Mouse (Mus musculus) hindbrain, embryonic 13.5 days (tissue): ENCODE data around the gene Agbl4. TPM values are rescaled to one million over a fixed set of nuclear protein-coding genes. Genes with fewer than 3 reads are reported as not detected.
A peak's percentile ranks its signal among the peaks of the same experiment; 100 is the strongest.

Experiments
- ATAC-seq: fragments of 200-750 bp; cut with Nextera tagmentation; 2 replicates; pipeline ENCODE4 v1.8.0; 2017; ENCODE audit warnings: moderate TSS enrichment; ENCODE audit not compliant: low FRiP score
- H3K27ac ChIP-seq: fragments of 300-500 bp; sonication (generic); 2 replicates; pipeline ENCODE4 v1.5.1; 2015; ENCODE audit warnings: inconsistent platforms, mild to moderate bottlenecking, moderate library complexity
- H3K27me3 ChIP-seq: fragments of 300-500 bp; sonication (generic); 2 replicates; pipeline ENCODE4 v1.6.1; 2015; ENCODE audit warnings: mild to moderate bottlenecking, inconsistent platforms
- H3K36me3 ChIP-seq: fragments of 300-500 bp; sonication (generic); 2 replicates; pipeline ENCODE4 v1.6.1; 2015; ENCODE audit warnings: mild to moderate bottlenecking, inconsistent platforms
- H3K4me1 ChIP-seq: fragments of 300-500 bp; sonication (generic); replicated peaks from 2 replicates; pipeline ENCODE4 v1.6.1; 2015; ENCODE audit warnings: inconsistent platforms
- H3K4me2 ChIP-seq: fragments of 300-500 bp; sonication (generic); 2 replicates; pipeline ENCODE4 v1.6.1; 2015; ENCODE audit warnings: inconsistent platforms, mild to moderate bottlenecking, moderate library complexity
- H3K4me3 ChIP-seq: fragments of 300-500 bp; sonication (generic); 2 replicates; pipeline ENCODE4 v1.5.1; 2015; ENCODE audit warnings: mild to moderate bottlenecking, inconsistent platforms
- H3K9ac ChIP-seq: fragments of 300-500 bp; sonication (generic); 2 replicates; pipeline ENCODE4 v1.6.1; 2015; ENCODE audit warnings: mild to moderate bottlenecking, inconsistent platforms
- H3K9me3 ChIP-seq: fragments of 300-500 bp; sonication (generic); 2 replicates; pipeline ENCODE4 v1.6.1; 2016; ENCODE audit warnings: inconsistent platforms
- WGBS: fragments of 180-500 bp; shearing (Covaris S2); methylation state at CpG from one replicate; pipeline ENCODE4 v1.1.7; 2015; 5-methylcytosine and 5-hydroxymethylcytosine counted together
- polyA plus RNA-seq: library from polyadenylated mRNA; unstranded; fragments of >200 nt; fragmentation: Nextera tagmentation; extraction: Ambion mirVana; gene quantifications from 2 replicates; pipeline ENCODE4 v1.2.1, GENCODE M21; 2015

The Agbl4 gene
- polyA plus RNA-seq, 1 experiment from 2014 or later: 1.4 TPM

DNA sequence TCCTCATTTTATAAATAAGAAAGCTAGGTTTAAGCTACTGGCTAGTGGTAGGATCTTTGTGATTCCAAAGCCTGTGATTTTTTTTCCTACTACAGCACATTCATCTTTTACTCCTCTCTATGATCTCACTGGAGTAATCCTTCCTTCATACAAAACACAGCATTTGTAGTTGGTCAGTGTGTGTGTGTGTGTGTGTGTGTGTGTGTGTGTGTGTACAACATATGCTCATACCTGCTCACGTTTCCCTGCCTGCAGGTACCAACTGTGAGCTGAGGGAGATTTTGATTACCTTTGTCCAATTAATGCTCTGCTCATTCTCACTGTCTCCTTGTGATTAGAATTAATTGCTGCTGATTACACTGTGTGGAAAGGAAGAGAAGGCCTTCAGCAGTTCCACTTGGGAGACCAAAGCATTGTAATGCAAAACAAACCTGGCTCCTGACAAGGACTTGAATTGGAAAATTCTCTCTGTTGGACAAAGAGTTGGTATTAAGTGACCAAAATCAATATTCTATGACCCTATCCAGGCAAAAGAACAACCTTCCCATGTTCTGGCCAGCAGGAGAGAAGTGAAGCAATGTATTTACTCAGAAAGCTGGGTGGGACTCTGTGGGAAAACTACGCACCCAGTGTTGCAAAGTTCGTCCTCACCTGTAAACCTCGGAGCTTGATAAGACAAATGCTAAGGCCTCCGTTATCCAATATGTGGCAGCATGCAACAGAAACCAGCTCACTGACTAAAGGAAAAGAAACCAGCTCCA lies 1241.7 kb downstream of the Agbl4 start:
- Histone ChIP-seq H3K27ac (0 out of 2 replicates have a peak overlapping the region, but pooled peaks have one; percentile 40), H3K9ac (no peak overlapping the region), H3K4me3 (no peak overlapping the region), H3K27me3 (no peaks in the 10 kb centered on the region), H3K4me2 (no peak overlapping the region), H3K9me3 (no peaks in the 10 kb centered on the region), H3K4me1 (no peaks in the 10 kb centered on the region), H3K36me3 (no peaks in the 10 kb centered on the region)
- ATAC-seq: peak; percentile 61; the same call in 1 of the 2 replicates
- whole genome bisulfite sequencing: 87% methylated on average over 5 of the region's 5 CpGs

DNA sequence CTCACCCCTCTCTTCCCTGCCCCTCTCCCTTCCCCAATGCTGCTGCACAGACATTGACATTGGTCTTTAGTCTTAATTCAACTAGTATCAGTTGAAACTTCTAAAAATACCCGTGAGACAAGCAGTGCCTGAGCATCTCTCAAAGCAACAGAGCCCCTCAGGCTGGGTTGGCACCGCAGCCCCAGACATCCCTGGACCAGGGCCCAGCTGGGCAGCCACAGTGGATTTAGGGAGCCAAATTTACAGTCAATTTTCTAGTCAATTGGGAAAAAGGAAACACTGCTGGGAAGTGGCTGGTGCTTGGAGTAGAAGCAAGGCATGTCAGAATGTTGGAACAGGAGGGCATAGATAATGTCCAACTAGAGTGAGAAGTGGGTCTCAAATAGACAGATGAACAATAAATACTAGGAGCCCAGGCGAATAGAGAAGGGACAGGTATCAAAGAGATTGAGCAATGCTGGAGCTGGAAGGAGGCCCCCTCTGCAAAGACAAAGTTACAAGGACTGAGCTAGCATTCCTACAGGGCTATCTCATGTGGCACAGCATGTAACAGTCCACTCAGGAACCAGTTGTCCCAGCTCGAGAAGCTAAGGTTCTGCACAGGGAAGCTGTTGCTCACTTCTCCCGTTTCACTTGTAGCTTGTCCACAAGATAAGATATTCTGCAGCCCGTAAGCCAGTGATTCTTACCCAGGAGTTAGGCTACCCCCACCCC lies 1247.8 kb downstream of the Agbl4 start:
- no peaks in the 10 kb centered on the region for H3K27me3 ChIP-seq
- ATAC-seq: peak; percentile 63; the same call in 1 of the 2 replicates
- H3K36me3 ChIP-seq: no peaks in the 10 kb centered on the region
- no peak overlapping the region for H3K4me3 ChIP-seq
- no peak overlapping the region for H3K9ac ChIP-seq
- H3K4me1 ChIP-seq: no peaks in the 10 kb centered on the region
- H3K27ac ChIP-seq: no peak overlapping the region
- WGBS: 81% methylated on average over 6 of the region's 6 CpGs
- no peaks in the 10 kb centered on the region for H3K9me3 ChIP-seq
- H3K4me2 ChIP-seq: no peak overlapping the region

DNA sequence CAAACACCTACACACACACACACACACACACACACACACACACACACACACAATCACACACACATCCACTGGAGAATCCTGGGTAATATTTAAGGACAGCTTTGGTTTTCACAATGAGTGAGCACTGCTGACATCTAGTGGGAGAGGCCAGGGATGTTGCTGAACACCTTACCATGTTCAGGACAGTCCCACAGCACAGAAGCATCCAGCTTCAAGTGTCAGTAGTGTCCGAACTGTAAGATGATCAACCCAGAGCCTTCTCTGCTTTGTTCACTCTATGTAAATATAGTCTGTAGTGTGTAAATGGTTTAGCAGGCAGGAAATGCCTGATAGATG lies 1248.3 kb downstream of the Agbl4 start:
- Histone ChIP-seq H3K27me3 (no peaks in the 10 kb centered on the region), H3K36me3 (no peaks in the 10 kb centered on the region), H3K4me2 (no peak overlapping the region), H3K4me3 (no peak overlapping the region), H3K9me3 (no peaks in the 10 kb centered on the region), H3K9ac (no peak overlapping the region), H3K27ac (no peak overlapping the region), H3K4me1 (no peaks in the 10 kb centered on the region)
- 76% methylated on average over 1 of the region's 1 CpGs for WGBS
- ATAC-seq: peak; percentile 75

DNA sequence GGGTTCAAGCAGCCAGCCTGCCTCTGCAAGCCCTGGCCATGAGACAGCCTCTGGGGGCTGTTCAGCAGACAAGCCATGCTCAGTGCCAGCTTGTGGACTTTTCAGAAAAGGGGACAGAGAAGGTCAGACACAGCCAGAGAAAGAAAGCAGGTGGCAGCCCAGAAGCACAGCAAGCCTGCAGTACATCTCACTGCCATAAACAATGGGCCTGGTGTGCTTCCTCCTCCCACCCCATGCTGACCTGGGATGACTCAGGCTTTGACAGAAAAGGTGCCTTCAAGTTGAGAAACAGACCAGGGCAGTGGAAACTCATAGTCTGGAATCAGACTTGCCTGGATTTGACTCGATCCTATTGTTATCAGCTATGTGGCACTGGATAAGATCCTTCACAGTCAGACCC lies 1256.0 kb downstream of the Agbl4 start:
- Histone ChIP-seq H3K9ac (no peak overlapping the region), H3K4me3 (no peak overlapping the region), H3K36me3 (no peaks in the 10 kb centered on the region), H3K4me1 (0 out of 2 replicates have a peak, but pooled peaks cover 4% of the 10 kb centered on the region), H3K4me2 (no peak overlapping the region), H3K9me3 (no peaks in the 10 kb centered on the region), H3K27ac (no peak overlapping the region), H3K27me3 (no peaks in the 10 kb centered on the region)
- WGBS: 75% methylated on average over 1 of the region's 1 CpGs
- no peak for ATAC-seq

GRCm38 (mm10) chr4:111663730-111664129 lies 1266.3 kb downstream of the Agbl4 start:
- Histone ChIP-seq H3K27me3 (0 out of 2 replicates have a peak, but pooled peaks cover 6% of the 10 kb centered on the region), H3K27ac (peak overlapping the region; percentile 48; the same call in 1 of the 2 replicates), H3K4me2 (no peak overlapping the region), H3K4me3 (no peak overlapping the region), H3K9me3 (no peaks in the 10 kb centered on the region), H3K9ac (no peak overlapping the region), H3K36me3 (no peaks in the 10 kb centered on the region), H3K4me1 (peaks cover 17% of the 10 kb centered on the region)
- WGBS: 11% methylated on average over 1 of the region's 1 CpGs
- ATAC-seq: peak; percentile 83

DNA sequence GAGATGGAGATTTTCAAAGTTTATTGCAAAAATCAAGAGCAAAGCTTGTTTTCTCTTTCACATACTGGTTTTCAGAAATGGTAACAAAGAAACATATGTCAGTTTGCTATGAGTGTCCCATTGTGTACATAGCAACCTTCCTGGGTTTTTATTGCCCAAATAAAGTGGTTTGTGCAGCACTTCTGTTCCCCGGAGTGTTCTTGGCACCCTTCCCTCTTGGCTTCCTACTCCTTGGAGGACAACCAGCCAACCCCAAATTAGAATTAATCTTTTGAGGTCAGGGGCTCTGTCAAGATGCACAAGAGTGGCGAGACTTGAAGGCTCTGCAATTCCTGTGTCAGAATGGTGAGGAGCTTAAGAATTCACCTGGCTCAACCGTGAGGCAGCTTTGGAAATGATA lies 1266.7 kb downstream of the Agbl4 start:
- H3K9ac ChIP-seq: no peak overlapping the region
- H3K4me1 ChIP-seq: peaks cover 17% of the 10 kb centered on the region
- H3K36me3 ChIP-seq: no peaks in the 10 kb centered on the region
- peak; percentile 35 for ATAC-seq
- no peak overlapping the region for H3K4me2 ChIP-seq
- peak overlapping the region; percentile 48; the same call in 1 of the 2 replicates for H3K27ac ChIP-seq
- 56% methylated on average over 3 of the region's 3 CpGs for WGBS
- 0 out of 2 replicates have a peak, but pooled peaks cover 6% of the 10 kb centered on the region for H3K27me3 ChIP-seq
- H3K4me3 ChIP-seq: no peak overlapping the region
- no peaks in the 10 kb centered on the region for H3K9me3 ChIP-seq

DNA sequence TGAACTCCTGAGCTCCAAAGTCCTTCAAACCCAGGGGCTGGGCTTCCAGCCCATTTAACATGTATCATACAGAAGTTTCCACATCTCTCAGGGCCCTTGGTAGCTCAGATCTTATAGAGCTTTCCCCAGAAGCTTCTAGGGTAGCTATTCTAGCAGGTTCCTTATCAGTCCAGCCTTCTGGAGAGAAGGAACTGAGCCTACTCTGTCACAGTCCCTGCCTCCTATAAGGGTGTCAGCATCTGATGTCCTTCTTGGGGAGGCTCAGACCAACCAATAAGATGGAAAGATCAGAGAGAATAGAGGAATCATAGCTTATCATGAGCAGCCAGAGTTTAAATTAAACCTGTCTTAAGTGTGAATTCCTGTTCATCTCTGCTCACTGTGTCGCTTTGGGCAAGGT lies 1269.3 kb downstream of the Agbl4 start:
- Histone ChIP-seq H3K36me3 (no peaks in the 10 kb centered on the region), H3K9me3 (no peaks in the 10 kb centered on the region), H3K27me3 (0 out of 2 replicates have a peak, but pooled peaks cover 6% of the 10 kb centered on the region), H3K4me3 (no peak overlapping the region), H3K27ac (no peak overlapping the region), H3K9ac (no peak overlapping the region), H3K4me2 (no peak overlapping the region), H3K4me1 (peaks cover 32% of the 10 kb centered on the region)
- 82% methylated on average over 1 of the region's 1 CpGs for WGBS
- ATAC-seq: no peak

- no peaks in the 10 kb centered on the region for H3K9me3 ChIP-seq
- no peak overlapping the region for H3K4me2 ChIP-seq
- H3K9ac ChIP-seq: no peak overlapping the region
- peaks cover 16% of the 10 kb centered on the region for H3K4me1 ChIP-seq
- 87% methylated on average over 3 of the region's 3 CpGs for WGBS
- no peak for ATAC-seq
- H3K4me3 ChIP-seq: no peak overlapping the region
- H3K27ac ChIP-seq: no peak overlapping the region
- H3K27me3 ChIP-seq: 0 out of 2 replicates have a peak, but pooled peaks cover 6% of the 10 kb centered on the region
- H3K36me3 ChIP-seq: no peaks in the 10 kb centered on the region
Observed at GRCm38 (mm10) chr4:111669369-111669768, 1271.9 kb downstream of the Agbl4 start.

DNA sequence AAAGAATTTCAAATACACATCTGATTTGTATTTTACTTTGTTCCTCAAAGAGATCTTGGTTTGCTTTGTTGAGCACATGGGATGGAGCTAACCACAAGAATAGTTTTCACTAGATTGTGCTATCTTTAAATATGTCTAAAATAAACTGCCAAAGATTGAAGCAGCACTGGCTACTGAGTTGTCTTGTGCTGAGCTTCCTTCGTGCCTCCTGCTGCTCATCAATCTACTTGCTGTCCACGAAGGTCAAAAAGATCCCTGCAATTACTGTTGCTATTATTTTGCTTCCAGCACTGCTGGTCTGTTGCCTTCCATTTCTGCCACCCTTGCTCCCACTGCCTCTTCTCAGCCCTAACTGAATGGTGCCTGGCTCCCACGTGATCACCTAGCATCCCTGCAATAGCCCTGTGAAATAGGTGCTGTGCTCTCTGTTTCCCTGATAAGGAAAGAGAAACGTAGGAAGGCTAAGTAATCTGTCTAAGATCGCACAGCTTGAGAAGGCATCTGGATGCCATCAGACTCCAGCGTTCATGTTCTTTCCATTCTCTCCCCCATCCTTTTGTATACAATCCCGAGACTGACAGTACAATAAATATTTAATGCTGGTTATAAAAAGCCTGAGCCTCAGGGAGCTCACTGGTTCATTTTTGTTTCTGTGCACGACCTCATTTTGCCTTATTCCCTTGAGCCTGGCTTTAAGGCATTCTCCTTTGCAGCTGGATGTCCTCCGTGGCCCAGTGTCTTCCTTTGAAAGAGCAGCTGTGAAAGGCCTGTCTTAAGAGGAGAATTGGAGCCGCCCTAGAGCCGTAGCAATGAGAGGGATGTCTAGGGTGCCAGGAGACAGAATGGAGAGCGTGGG lies 1273.3 kb downstream of the Agbl4 start:
- no peak overlapping the region for H3K9ac ChIP-seq
- no peaks in the 10 kb centered on the region for H3K9me3 ChIP-seq
- H3K36me3 ChIP-seq: no peaks in the 10 kb centered on the region
- 21% methylated on average over 12 of the region's 12 CpGs for WGBS
- no peak overlapping the region for H3K4me3 ChIP-seq
- H3K4me2 ChIP-seq: no peak overlapping the region
- ATAC-seq: peak; percentile 60
- 0 out of 2 replicates have a peak, but pooled peaks cover 6% of the 10 kb centered on the region for H3K27me3 ChIP-seq
- peak overlapping the region; percentile 75 for H3K27ac ChIP-seq
- H3K4me1 ChIP-seq: peaks cover 15% of the 10 kb centered on the region

DNA sequence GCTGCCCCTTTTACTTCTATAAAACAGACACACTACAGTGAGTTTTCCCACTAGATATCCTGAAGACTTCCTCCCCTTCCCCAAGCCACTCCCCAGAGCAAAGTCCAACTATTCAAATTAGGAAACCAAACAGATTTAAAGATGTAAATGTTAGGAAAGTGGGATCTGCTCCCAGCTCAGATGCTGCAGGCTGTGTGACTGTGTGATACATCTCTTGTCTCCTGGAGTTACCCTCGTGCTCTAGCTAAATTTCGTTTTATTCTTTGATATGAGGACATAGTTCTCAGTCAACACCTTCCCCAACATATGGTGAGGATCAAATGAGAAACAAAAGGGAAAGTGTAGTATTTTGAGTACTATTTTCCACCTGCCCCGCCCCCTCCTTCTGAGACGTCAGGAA lies 1274.0 kb downstream of the Agbl4 start:
- H3K27ac ChIP-seq: peak overlapping the region; percentile 75
- WGBS: 65% methylated on average over 4 of the region's 4 CpGs

DNA sequence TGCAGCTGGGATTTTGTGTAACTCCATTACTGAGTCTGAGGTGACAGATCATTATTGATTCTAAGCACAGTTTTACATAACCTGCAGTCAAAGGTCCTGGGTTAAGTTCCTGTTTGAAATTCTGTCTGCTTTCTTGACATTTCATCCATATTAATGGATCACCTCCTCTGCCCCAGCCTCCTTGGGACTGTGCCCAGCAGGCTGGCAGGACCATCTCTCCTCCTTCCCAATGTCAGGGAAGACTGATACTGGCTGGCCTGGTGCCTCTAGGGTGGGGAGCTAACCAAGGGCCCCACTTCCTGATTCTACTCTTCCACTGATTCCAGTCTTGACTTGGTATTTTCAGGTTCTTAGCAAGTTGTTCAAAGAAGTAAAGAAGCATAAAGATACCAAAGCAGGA lies 1276.4 kb downstream of the Agbl4 start:
- Histone ChIP-seq H3K4me3 (no peak overlapping the region), H3K4me1 (peaks cover 15% of the 10 kb centered on the region), H3K36me3 (no peaks in the 10 kb centered on the region), H3K27ac (no peak overlapping the region), H3K27me3 (no peaks in the 10 kb centered on the region), H3K4me2 (no peak overlapping the region), H3K9me3 (no peaks in the 10 kb centered on the region), H3K9ac (no peak overlapping the region)
- no peak for ATAC-seq

More for the DNA sequence above, 1274.0 kb downstream of the Agbl4 start:
- ATAC-seq: no peak
- Histone ChIP-seq H3K4me2 (no peak overlapping the region), H3K9ac (no peak overlapping the region), H3K4me1 (peaks cover 15% of the 10 kb centered on the region), H3K36me3 (no peaks in the 10 kb centered on the region), H3K9me3 (no peaks in the 10 kb centered on the region), H3K4me3 (no peak overlapping the region), H3K27me3 (0 out of 2 replicates have a peak, but pooled peaks cover 2% of the 10 kb centered on the region)

- 0 out of 2 replicates have a peak, but pooled peaks have one; percentile 41 for ATAC-seq
- Histone ChIP-seq H3K27me3 (0 out of 2 replicates have a peak, but pooled peaks cover 3% of the 10 kb centered on the region), H3K9ac (no peak overlapping the region), H3K4me1 (0 out of 2 replicates have a peak, but pooled peaks cover 11% of the 10 kb centered on the region), H3K36me3 (no peaks in the 10 kb centered on the region), H3K4me3 (no peak overlapping the region), H3K9me3 (no peaks in the 10 kb centered on the region), H3K4me2 (no peak overlapping the region), H3K27ac (no peak overlapping the region)
- WGBS: 55% methylated on average over 5 of the region's 5 CpGs
Observed at GRCm38 (mm10) chr4:111681926-111682325, 1284.5 kb downstream of the Agbl4 start.
